Mouse (Mus musculus): ENCODE data around the gene Prr7. TPM values are rescaled to one million over a fixed set of nuclear protein-coding genes. Genes with fewer than 3 reads are reported as not detected.

Prr7 gene
- polyA plus RNA-seq, 1 experiment from 2014 or later: 0.55 TPM

- Histone ChIP-seq H3K4me3 (ENCODE audit: low read depth, low read length) (peak overlapping the region; percentile 54), H3K4me1 (replicated peaks; ENCODE audit: control insufficient read depth, insufficient read depth, low read length) (peaks cover 7% of the 10 kb centered on the region; the same call in 1 of the 2 replicates), H3K36me3 (ENCODE audit: control insufficient read depth, insufficient read depth, low read length) (peaks cover 32% of the 10 kb centered on the region), H3K9ac (ENCODE audit: low read length) (peak overlapping the region; percentile 56), H3K27me3 (replicated peaks; ENCODE audit: control insufficient read depth, insufficient read depth, low read length) (no peaks in the 10 kb centered on the region), H3K4me2 (ENCODE audit: low read length) (peak overlapping the region; percentile 100), H3K9me3 (ENCODE audit: control insufficient read depth, low read length) (no peaks in the 10 kb centered on the region), H3K27ac (ENCODE audit: low read depth) (peak overlapping the region; percentile 60)
- DNase-seq (ENCODE audit: low spot score) (peak; percentile 84), ATAC-seq (replicated peaks; ENCODE audit: low FRiP score, low TSS enrichment, low read depth) (peak; percentile 54)
- WGBS: under 1% methylated on average over 97 of the region's 103 CpGs
Observed at GRCm38 (mm10) chr13:55472132-55473022, 8.3 kb downstream of the Prr7 start.

- ATAC-seq (replicated peaks; ENCODE audit: low FRiP score, low TSS enrichment, low read depth) (no peak), DNase-seq (ENCODE audit: low spot score) (no peak)
- Histone ChIP-seq H3K4me3 (ENCODE audit: low read depth, low read length) (peak overlapping the region; percentile 54), H3K9me3 (ENCODE audit: control insufficient read depth, low read length) (no peaks in the 10 kb centered on the region), H3K27ac (ENCODE audit: low read depth) (peak overlapping the region; percentile 60), H3K4me2 (ENCODE audit: low read length) (peak overlapping the region; percentile 100), H3K9ac (ENCODE audit: low read length) (peak overlapping the region; percentile 56), H3K4me1 (replicated peaks; ENCODE audit: control insufficient read depth, insufficient read depth, low read length) (peaks cover 7% of the 10 kb centered on the region; the same call in 1 of the 2 replicates), H3K27me3 (replicated peaks; ENCODE audit: control insufficient read depth, insufficient read depth, low read length) (no peaks in the 10 kb centered on the region), H3K36me3 (ENCODE audit: control insufficient read depth, insufficient read depth, low read length) (peaks cover 38% of the 10 kb centered on the region)
- 28% methylated on average over 18 of the region's 18 CpGs for WGBS
Observed at GRCm38 (mm10) chr13:55473076-55473831, 9.2 kb downstream of the Prr7 start.

GRCm38 (mm10) chr13:55473961-55474360 lies 9.9 kb downstream of the Prr7 start:
- H3K36me3 ChIP-seq (ENCODE audit: control insufficient read depth, insufficient read depth, low read length): peaks cover 38% of the 10 kb centered on the region
- H3K9me3 ChIP-seq (ENCODE audit: control insufficient read depth, low read length): no peaks in the 10 kb centered on the region
- WGBS: 70% methylated on average over 11 of the region's 11 CpGs
- H3K27me3 ChIP-seq (replicated peaks; ENCODE audit: control insufficient read depth, insufficient read depth, low read length): no peaks in the 10 kb centered on the region
- no peak for DNase-seq (ENCODE audit: low spot score)
- ATAC-seq (replicated peaks; ENCODE audit: low FRiP score, low TSS enrichment, low read depth): no peak
- no peak overlapping the region for H3K9ac ChIP-seq (ENCODE audit: low read length)
- no peak overlapping the region for H3K27ac ChIP-seq (ENCODE audit: low read depth)
- no peak overlapping the region for H3K4me2 ChIP-seq (ENCODE audit: low read length)
- H3K4me3 ChIP-seq (ENCODE audit: low read depth, low read length): no peak overlapping the region
- H3K4me1 ChIP-seq (replicated peaks; ENCODE audit: control insufficient read depth, insufficient read depth, low read length): peaks cover 7% of the 10 kb centered on the region; the same call in 1 of the 2 replicates

- H3K4me1 ChIP-seq (replicated peaks; ENCODE audit: control insufficient read depth, insufficient read depth, low read length): peaks cover 7% of the 10 kb centered on the region; the same call in 1 of the 2 replicates
- DNase-seq (ENCODE audit: low spot score) (peak; percentile 55), ATAC-seq (replicated peaks; ENCODE audit: low FRiP score, low TSS enrichment, low read depth) (no peak)
- no peak overlapping the region for H3K4me2 ChIP-seq (ENCODE audit: low read length)
- no peak overlapping the region for H3K9ac ChIP-seq (ENCODE audit: low read length)
- no peaks in the 10 kb centered on the region for H3K9me3 ChIP-seq (ENCODE audit: control insufficient read depth, low read length)
- no peaks in the 10 kb centered on the region for H3K27me3 ChIP-seq (replicated peaks; ENCODE audit: control insufficient read depth, insufficient read depth, low read length)
- peaks cover 44% of the 10 kb centered on the region for H3K36me3 ChIP-seq (ENCODE audit: control insufficient read depth, insufficient read depth, low read length)
- 58% methylated on average over 5 of the region's 5 CpGs for WGBS
- H3K4me3 ChIP-seq (ENCODE audit: low read depth, low read length): no peak overlapping the region
- H3K27ac ChIP-seq (ENCODE audit: low read depth): no peak overlapping the region
Observed at GRCm38 (mm10) chr13:55474621-55475069, 10.6 kb downstream of the Prr7 start.

- ATAC-seq (replicated peaks; ENCODE audit: low FRiP score, low TSS enrichment, low read depth) (no peak), DNase-seq (ENCODE audit: low spot score) (no peak)
- Histone ChIP-seq H3K4me3 (ENCODE audit: low read depth, low read length) (no peak overlapping the region), H3K27me3 (replicated peaks; ENCODE audit: control insufficient read depth, insufficient read depth, low read length) (no peaks in the 10 kb centered on the region), H3K4me2 (ENCODE audit: low read length) (no peak overlapping the region), H3K4me1 (replicated peaks; ENCODE audit: control insufficient read depth, insufficient read depth, low read length) (peaks cover 7% of the 10 kb centered on the region; the same call in 1 of the 2 replicates), H3K36me3 (ENCODE audit: control insufficient read depth, insufficient read depth, low read length) (peaks cover 55% of the 10 kb centered on the region), H3K9ac (ENCODE audit: low read length) (no peak overlapping the region), H3K9me3 (ENCODE audit: control insufficient read depth, low read length) (no peaks in the 10 kb centered on the region), H3K27ac (ENCODE audit: low read depth) (no peak overlapping the region)
- WGBS: 89% methylated on average over 5 of the region's 5 CpGs
Observed at GRCm38 (mm10) chr13:55475750-55476149, 11.7 kb downstream of the Prr7 start.

- 91% methylated on average over 8 of the region's 8 CpGs for WGBS
- peaks cover 61% of the 10 kb centered on the region for H3K36me3 ChIP-seq (ENCODE audit: control insufficient read depth, insufficient read depth, low read length)
- H3K4me3 ChIP-seq (ENCODE audit: low read depth, low read length): no peak overlapping the region
- H3K27me3 ChIP-seq (replicated peaks; ENCODE audit: control insufficient read depth, insufficient read depth, low read length): no peaks in the 10 kb centered on the region
- H3K27ac ChIP-seq (ENCODE audit: low read depth): no peak overlapping the region
- no peak for ATAC-seq (replicated peaks; ENCODE audit: low FRiP score, low TSS enrichment, low read depth)
- H3K4me2 ChIP-seq (ENCODE audit: low read length): no peak overlapping the region
- no peaks in the 10 kb centered on the region for H3K9me3 ChIP-seq (ENCODE audit: control insufficient read depth, low read length)
- DNase-seq (ENCODE audit: low spot score): peak; percentile 46
- H3K9ac ChIP-seq (ENCODE audit: low read length): no peak overlapping the region
- H3K4me1 ChIP-seq (replicated peaks; ENCODE audit: control insufficient read depth, insufficient read depth, low read length): peaks cover 7% of the 10 kb centered on the region; the same call in 1 of the 2 replicates
Observed at GRCm38 (mm10) chr13:55476256-55476655, 12.2 kb downstream of the Prr7 start.

- ATAC-seq (replicated peaks; ENCODE audit: low FRiP score, low TSS enrichment, low read depth) (no peak), DNase-seq (ENCODE audit: low spot score) (peak; percentile 48)
- H3K27me3 ChIP-seq (replicated peaks; ENCODE audit: control insufficient read depth, insufficient read depth, low read length): no peaks in the 10 kb centered on the region
- H3K4me1 ChIP-seq (replicated peaks; ENCODE audit: control insufficient read depth, insufficient read depth, low read length): peaks cover 8% of the 10 kb centered on the region; the same call in 1 of the 2 replicates
- H3K27ac ChIP-seq (ENCODE audit: low read depth): no peak overlapping the region
- H3K4me3 ChIP-seq (ENCODE audit: low read depth, low read length): no peak overlapping the region
- 65% methylated on average over 16 of the region's 16 CpGs for WGBS
- H3K9me3 ChIP-seq (ENCODE audit: control insufficient read depth, low read length): no peaks in the 10 kb centered on the region
- H3K9ac ChIP-seq (ENCODE audit: low read length): no peak overlapping the region
- H3K36me3 ChIP-seq (ENCODE audit: control insufficient read depth, insufficient read depth, low read length): peaks cover 72% of the 10 kb centered on the region
- H3K4me2 ChIP-seq (ENCODE audit: low read length): no peak overlapping the region
Observed at GRCm38 (mm10) chr13:55477492-55477891, 13.4 kb downstream of the Prr7 start.

- Histone ChIP-seq H3K9ac (ENCODE audit: low read length) (no peak overlapping the region), H3K4me1 (replicated peaks; ENCODE audit: control insufficient read depth, insufficient read depth, low read length) (peaks cover 11% of the 10 kb centered on the region), H3K4me3 (ENCODE audit: low read depth, low read length) (no peak overlapping the region), H3K27ac (ENCODE audit: low read depth) (no peak overlapping the region), H3K4me2 (ENCODE audit: low read length) (no peak overlapping the region), H3K9me3 (ENCODE audit: control insufficient read depth, low read length) (no peaks in the 10 kb centered on the region), H3K27me3 (replicated peaks; ENCODE audit: control insufficient read depth, insufficient read depth, low read length) (no peaks in the 10 kb centered on the region), H3K36me3 (ENCODE audit: control insufficient read depth, insufficient read depth, low read length) (peaks cover 77% of the 10 kb centered on the region)
- WGBS: 48% methylated on average over 5 of the region's 5 CpGs
- ATAC-seq (replicated peaks; ENCODE audit: low FRiP score, low TSS enrichment, low read depth) (no peak), DNase-seq (ENCODE audit: low spot score) (peak; percentile 73)
Observed at GRCm38 (mm10) chr13:55478036-55478435, 14.0 kb downstream of the Prr7 start.

Measured in intestine, embryonic 14.5 days (tissue).